Comparison of ENCODE assay signal across 7 mouse cellular contexts in genomic region chr1:180726183-180726582, GRCm38 (mm10). TPM values are rescaled to one million over a fixed set of nuclear protein-coding genes. Genes with fewer than 3 reads are reported as not detected.
A peak's percentile ranks its signal among the peaks of the same experiment; 100 is the strongest.
DNase-seq lines count a peak whose midpoint lies in the region; ATAC-seq and TF ChIP-seq lines count a peak whose summit lies in the region.

No protein-coding gene starts in this region.

- H3K4me1 ChIP-seq in embryonic facial prominence, embryonic 10.5 days = peaks cover 25% of the 10 kb centered on the region
- peaks cover 26% of the 10 kb centered on the region for H3K4me1 ChIP-seq in hindbrain, embryonic 16.5 days (ENCODE audit: control insufficient read depth, insufficient read depth, low read depth, low read length)
- H3K4me1 ChIP-seq in stomach, postnatal 0 days (replicated peaks; ENCODE audit: control insufficient read depth, insufficient read depth) = peaks cover 2% of the 10 kb centered on the region; the same call in 1 of the 2 replicates

- no peak for TF ChIP-seq EP300 in stomach, postnatal 0 days (optimal IDR thresholded peaks at IDR 0.05)

- no peaks in the 10 kb centered on the region for H3K27me3 ChIP-seq in embryonic facial prominence, embryonic 10.5 days (replicated peaks; ENCODE audit: low read depth, poor library complexity, severe bottlenecking)
- no peaks in the 10 kb centered on the region for H3K27me3 ChIP-seq in hindbrain, embryonic 16.5 days (replicated peaks; ENCODE audit: control insufficient read depth, insufficient read depth, low read length)
- no peaks in the 10 kb centered on the region for H3K27me3 ChIP-seq in stomach, postnatal 0 days (ENCODE audit: control insufficient read depth, insufficient read depth, low read length)

- no peaks in the 10 kb centered on the region for H3K9me3 ChIP-seq in embryonic facial prominence, embryonic 10.5 days
- H3K9me3 ChIP-seq in hindbrain, embryonic 16.5 days (ENCODE audit: control insufficient read depth, low read length) = no peaks in the 10 kb centered on the region
- H3K9me3 ChIP-seq in stomach, postnatal 0 days (ENCODE audit: control insufficient read depth, low read length) = no peaks in the 10 kb centered on the region

- intact Hi-C loops in left cerebral cortex, adult 2 months (cut with DNase I) = no loop called here
- intact Hi-C loops in left cerebral cortex, postnatal 25 days (cut with DNase I) = no loop called here

- H3K4me2 ChIP-seq in hindbrain, embryonic 16.5 days (ENCODE audit: low read length) = peak overlapping the region; percentile 88
- peak overlapping the region; percentile 79 for H3K4me2 ChIP-seq in stomach, postnatal 0 days (replicated peaks; ENCODE audit: low read depth)

- no peak for DNase-seq in left cerebral cortex, adult 2 months (ENCODE audit: extremely low spot score in 1 of 2, low spot score in 2 of 2)
- no peak for DNase-seq in left cerebral cortex, postnatal 25 days (ENCODE audit: low spot score in 2 of 2)
- DNase-seq in embryonic facial prominence, embryonic 10.5 days (ENCODE audit: low spot score) = no peak
- peak; percentile 63 for DNase-seq in lung, postnatal 10 days
- no peak for DNase-seq in stomach, postnatal 0 days (ENCODE audit: low spot score)
- no peak for DNase-seq in cerebellum, postnatal 25 days

- peak overlapping the region; percentile 99 for H3K9ac ChIP-seq in hindbrain, embryonic 16.5 days (ENCODE audit: low read depth, low read length)
- peak overlapping the region; percentile 94 for H3K9ac ChIP-seq in stomach, postnatal 0 days (ENCODE audit: low read length)

- ATAC-seq in hindbrain, embryonic 16.5 days = peak; percentile 77
- ATAC-seq in stomach, postnatal 0 days (ENCODE audit: low FRiP score, low TSS enrichment) = peak; percentile 83

- peak overlapping the region; percentile 81 for H3K27ac ChIP-seq in left cerebral cortex, adult 2 months
- H3K27ac ChIP-seq in embryonic facial prominence, embryonic 10.5 days (replicated peaks) = peak overlapping the region; percentile 98
- peak overlapping the region; percentile 91 for H3K27ac ChIP-seq in hindbrain, embryonic 16.5 days (ENCODE audit: low read depth, low read length)
- H3K27ac ChIP-seq in stomach, postnatal 0 days (replicated peaks) = peak overlapping the region; percentile 95

- no peaks in the 10 kb centered on the region for H3K36me3 ChIP-seq in embryonic facial prominence, embryonic 10.5 days (replicated peaks)
- no peaks in the 10 kb centered on the region for H3K36me3 ChIP-seq in hindbrain, embryonic 16.5 days (ENCODE audit: control insufficient read depth, insufficient read depth, low read length)
- no peaks in the 10 kb centered on the region for H3K36me3 ChIP-seq in stomach, postnatal 0 days (ENCODE audit: control insufficient read depth, insufficient read depth, low read length)

- H3K4me3 ChIP-seq in left cerebral cortex, adult 2 months = peak overlapping the region; percentile 100
- peak overlapping the region; percentile 100 for H3K4me3 ChIP-seq in embryonic facial prominence, embryonic 10.5 days
- peak overlapping the region; percentile 100 for H3K4me3 ChIP-seq in hindbrain, embryonic 16.5 days (ENCODE audit: low read length)
- H3K4me3 ChIP-seq in stomach, postnatal 0 days (ENCODE audit: low read depth, low read length) = peak overlapping the region; percentile 98

- under 1% methylated on average over 42 of the region's 42 CpGs for WGBS in embryonic facial prominence, embryonic 10.5 days
- WGBS in hindbrain, embryonic 16.5 days = 0% methylated on average over 25 of the region's 42 CpGs
- WGBS in stomach, postnatal 0 days = under 1% methylated on average over 42 of the region's 42 CpGs

- TF ChIP-seq CTCF in left cerebral cortex, adult 2 months (IDR thresholded peaks at IDR 0.05) = no peak; the same call in 1 of the 2 replicates
- no peak for TF ChIP-seq CTCF in stomach, postnatal 0 days (IDR thresholded peaks at IDR 0.05; ENCODE audit: low read depth)

RNA-seq across cellular contexts. Expression of gene Acbd3, which starts 0.3 kb away (rescaled TPM):
- total RNA-seq in left cerebral cortex, adult 2 months (2021) = 10 to 100 TPM; 35.0 to 35.3 TPM
- total RNA-seq in left cerebral cortex, postnatal 25 days (2021) = 10 to 100 TPM; 32.6 to 33.6 TPM
- polyA plus RNA-seq in embryonic facial prominence, embryonic 10.5 days (2016; fragmentation: Nextera tagmentation; extraction: Ambion mirVana) = 16.6 and 18.5 TPM in 2 replicates
- 21.8 and 22.5 TPM in 2 replicates for polyA plus RNA-seq in hindbrain, embryonic 16.5 days (2015; fragmentation: Nextera tagmentation; extraction: Ambion mirVana)
- polyA plus RNA-seq in stomach, postnatal 0 days (2015; fragmentation: Nextera tagmentation; extraction: Ambion mirVana) = 16.6 and 16.7 TPM in 2 replicates

RNA-seq across cellular contexts. Expression of gene Mixl1, which starts 29.3 kb away (rescaled TPM):
- not detected for total RNA-seq in left cerebral cortex, adult 2 months (2021)
- not detected for total RNA-seq in left cerebral cortex, postnatal 25 days (2021)
- 0.33 and 0.77 TPM in 2 replicates for polyA plus RNA-seq in embryonic facial prominence, embryonic 10.5 days (2016; fragmentation: Nextera tagmentation; extraction: Ambion mirVana)
- not detected in 2 replicates for polyA plus RNA-seq in hindbrain, embryonic 16.5 days (2015; fragmentation: Nextera tagmentation; extraction: Ambion mirVana)
- 0.04 and 0.05 TPM in 2 replicates for polyA plus RNA-seq in stomach, postnatal 0 days (2015; fragmentation: Nextera tagmentation; extraction: Ambion mirVana)
